Mouse (Mus musculus): ENCODE data around the gene Vps45.
A peak's percentile ranks its signal among the peaks of the same experiment; 100 is the strongest.

The Vps45 gene

DNA sequence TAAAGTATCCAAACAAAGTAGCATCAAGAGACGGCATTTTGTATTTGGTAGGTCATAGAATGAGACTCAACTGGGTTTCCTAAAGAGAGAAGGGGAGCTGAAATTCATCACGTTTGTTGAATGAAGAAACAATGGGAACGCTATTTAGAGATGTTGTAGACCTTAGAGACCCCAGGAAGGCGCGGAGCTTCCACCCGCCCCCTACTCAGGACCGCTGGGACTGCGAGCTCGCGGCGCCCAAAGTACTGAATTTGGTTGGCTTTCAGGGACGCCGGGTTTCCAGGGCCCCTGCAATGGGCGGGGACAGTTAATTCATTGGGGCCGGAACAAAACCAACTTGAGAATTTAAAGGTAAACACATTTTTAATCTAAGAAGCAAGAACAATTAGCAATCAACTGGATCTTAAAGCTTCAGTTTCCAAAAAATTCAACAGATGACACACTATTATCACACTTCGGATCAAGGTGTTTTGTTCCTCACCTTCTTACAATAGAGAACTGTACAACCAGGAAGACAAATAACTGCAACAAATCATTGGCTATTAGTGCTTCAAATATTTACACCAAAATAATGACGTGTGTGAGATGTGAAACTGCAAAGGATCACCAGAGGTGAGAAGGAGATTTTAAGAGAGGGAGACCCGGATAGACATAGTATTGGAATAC is at the start of gene Vps45:
Vps45 (minus strand) TSS at position 236 of the 666 bp plus-strand sequence.
- DNase-seq (ENCODE audit: extremely low spot score, low spot score), result peak; percentile 67

DNA sequence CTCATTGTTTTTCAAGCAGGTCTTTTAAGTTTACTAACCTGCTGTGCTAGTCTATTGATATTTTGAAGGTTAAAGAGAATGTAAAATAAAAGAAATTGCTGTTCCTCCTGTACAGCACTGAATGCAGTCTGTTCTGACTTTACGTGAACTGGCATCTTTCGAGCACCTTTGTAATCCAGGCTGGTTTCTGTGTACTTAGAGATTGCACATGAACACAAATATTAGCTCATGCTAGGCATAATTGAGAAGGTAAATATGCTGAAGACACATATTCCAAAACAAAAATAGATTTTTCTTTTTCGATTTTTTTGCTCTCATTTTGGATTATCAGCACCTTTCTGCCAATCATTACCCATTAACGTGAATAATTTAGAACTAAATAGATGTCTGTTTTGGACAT is 47.9 kb upstream of the Vps45 start:
- no peak for DNase-seq (ENCODE audit: extremely low spot score, low spot score)

GRCm38 (mm10) chr3:96105232-96105747 is 47.0 kb upstream of the Vps45 start:
- DNase-seq (ENCODE audit: extremely low spot score, low spot score), result peak; percentile 20

DNA sequence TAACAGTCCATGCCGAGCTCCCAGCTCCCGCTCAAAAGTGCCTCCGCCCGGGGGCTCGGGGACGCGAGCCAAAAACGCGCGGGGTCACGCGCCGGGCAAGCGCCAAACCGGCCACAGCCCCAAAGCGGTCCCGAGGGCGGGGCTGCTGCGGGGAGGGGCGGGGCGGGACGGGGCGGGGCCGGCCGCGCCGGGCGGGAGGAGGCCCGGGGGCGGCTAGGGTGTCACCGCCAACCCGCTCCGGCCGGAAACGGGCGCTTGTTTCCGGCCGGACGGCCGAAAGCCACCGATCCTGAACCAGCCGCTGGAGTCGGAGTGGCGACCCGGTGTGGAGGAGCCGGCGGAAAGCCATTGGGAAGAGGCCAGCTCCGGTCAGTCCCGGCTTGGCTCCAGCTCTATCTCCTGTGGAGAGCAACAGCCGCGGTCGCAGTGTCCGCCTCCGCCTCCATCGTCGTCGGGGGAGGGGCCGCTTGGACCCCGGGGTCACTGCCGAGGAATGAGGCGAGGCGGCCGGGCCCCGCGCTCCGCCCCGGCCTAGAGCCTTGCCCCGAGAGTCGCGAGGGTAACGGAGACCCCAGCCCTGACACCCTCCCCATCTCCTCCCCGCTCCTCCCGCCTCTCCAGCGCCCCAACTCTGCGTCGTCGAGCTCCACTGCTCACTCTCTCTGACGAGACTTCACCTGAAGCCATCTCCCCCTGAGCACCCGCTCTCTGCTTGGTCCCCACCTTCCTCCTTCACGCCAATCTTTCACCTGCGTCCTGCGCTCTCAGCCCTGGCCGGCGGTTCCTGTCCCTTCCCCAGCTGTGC is 46.2 kb upstream of the Vps45 start, which contains the start of gene Otud7b:
Otud7b (plus strand) TSS at position 267 of the 805 bp plus-strand sequence.
- DNase-seq (ENCODE audit: extremely low spot score, low spot score), result peak; percentile 87

DNA sequence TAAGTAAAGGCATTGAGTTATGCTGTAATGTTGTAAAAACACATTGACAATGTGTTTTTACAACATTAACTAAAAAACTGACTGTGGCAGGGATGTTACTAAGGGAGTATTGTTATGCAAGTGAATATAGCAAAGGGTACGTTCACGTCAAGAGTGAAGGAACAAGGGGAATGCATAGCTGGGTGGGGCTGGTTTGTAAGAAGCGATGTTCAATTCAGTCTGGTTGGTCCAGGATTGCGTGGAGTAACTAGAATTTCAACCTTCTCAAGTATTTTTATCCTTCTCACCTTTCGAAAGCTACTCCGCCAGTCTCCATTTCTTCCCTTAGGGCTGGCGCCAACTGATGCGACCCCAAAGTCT is 45.6 kb upstream of the Vps45 start:
- no peak for DNase-seq (ENCODE audit: extremely low spot score, low spot score)

DNA sequence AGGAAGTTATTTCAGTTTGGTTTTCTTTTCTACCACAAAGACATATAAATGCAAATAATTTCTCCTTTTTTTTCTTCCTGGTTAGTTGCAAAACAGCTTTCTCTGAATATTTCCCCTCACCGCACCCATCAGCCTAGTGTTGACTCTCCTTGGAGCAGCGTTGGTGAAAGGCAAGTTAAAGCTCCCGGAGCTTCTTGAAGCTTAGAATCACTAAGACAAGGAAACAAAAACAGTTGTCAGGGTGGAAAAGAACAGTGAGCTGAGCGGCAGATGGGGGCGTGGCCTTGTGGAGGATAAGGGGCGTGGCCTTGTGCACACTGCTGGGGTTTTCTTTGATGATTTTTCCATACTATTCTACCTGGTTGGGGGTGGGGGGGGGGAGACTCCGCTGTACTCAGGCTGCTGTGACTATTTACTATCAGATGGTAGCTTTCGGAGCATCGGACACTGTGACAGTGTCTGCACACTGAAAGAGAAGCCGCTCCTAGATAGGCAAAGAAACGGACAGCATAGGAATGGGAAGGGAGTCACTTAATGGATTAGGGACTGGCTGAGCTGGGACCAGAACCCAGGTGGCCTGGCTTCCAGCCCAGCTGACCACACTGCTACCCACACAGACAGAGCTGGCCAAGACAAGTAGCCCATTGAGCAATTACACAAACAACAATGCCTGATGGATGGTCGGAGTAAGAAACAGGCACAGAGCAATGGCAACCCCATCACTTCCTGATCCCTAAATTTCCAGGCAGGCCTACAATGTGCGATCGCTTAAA is 44.0 kb upstream of the Vps45 start:
- peak; percentile 54 for DNase-seq (ENCODE audit: extremely low spot score, low spot score)

GRCm38 (mm10) chr3:96098616-96099267 is 40.5 kb upstream of the Vps45 start:
- DNase-seq (ENCODE audit: extremely low spot score, low spot score), result no peak

DNA sequence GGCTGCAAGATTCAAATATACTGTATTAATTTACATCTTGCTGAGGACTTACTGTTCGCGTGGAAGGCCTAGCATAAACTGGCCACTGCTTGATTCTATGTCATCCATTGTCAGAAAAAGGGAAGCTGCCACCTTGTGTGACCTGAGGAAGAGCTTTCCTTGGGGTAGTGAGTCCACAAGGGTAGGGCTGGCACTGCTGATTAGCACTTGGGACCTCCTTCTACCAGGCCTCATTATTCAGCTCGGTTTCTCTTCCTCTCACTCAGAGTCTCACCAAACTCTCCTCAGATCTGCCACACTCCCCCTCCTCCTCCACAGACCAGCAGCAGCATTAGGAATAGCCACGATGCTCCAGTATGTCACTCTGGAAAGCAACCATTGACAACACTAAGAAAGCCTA is 39.9 kb upstream of the Vps45 start:
- DNase-seq (ENCODE audit: extremely low spot score, low spot score), result no peak

DNA sequence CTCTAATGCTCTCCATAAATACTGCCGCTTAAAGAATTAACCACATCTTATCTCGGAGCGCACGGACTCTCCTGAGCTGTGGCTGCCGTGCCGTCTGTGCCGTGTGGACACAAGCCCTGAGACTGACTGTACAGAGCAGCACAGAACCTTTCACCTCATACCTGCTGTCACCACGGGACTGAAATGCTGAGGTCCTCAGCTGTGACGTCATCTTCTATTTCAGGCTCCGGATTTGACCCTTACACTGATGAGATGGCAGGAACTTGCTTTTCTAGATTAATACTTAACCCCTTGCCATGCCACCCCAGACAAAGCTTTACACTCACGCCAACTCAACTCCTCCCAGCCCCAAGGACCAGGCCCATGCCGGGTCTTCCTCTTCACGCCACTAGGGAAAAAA is 35.9 kb upstream of the Vps45 start:
- DNase-seq (ENCODE audit: extremely low spot score, low spot score), result no peak

DNA sequence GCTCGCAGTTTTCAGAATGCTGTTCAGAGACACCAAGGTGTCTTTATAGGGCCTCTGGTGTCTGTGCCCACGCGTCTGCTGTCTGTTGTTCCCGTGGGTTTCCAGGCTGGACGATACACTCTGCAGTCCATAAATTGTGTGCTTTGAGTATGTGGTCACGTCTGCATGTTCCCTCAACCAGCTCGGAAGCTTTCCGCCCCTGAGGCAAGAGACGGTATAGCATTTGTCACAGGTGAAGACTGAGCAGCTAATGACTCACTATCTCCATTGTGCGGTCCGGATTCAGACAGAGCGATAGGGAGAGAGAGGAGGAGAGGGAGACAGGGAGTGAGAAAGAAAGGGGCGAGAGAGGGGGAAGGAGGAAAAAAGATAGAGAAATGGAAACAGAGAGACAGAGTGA is 35.2 kb upstream of the Vps45 start:
- no peak for DNase-seq (ENCODE audit: extremely low spot score, low spot score)

DNA sequence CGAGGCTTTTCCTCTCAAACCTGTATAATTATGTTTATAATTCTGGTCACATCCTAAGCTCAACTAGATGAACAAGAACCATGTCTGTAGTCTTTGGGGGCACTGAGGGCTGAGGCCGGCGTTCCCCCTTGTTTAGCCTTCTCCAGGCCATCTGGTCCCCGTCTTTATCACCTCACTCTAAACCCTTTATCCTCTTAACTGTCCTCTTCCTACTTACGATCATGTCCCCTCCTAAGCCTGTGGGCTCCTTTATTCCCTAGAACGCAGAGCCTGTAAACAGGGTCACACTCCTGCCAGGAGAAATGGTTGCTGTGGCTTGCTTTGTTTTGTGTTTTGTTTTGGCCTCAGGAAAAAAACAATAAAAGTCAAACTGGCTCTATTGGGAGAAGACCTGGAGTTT is 33.7 kb upstream of the Vps45 start:
- DNase-seq (ENCODE audit: extremely low spot score, low spot score), result no peak

GRCm38 (mm10) chr3:96091146-96091545 is 32.9 kb upstream of the Vps45 start:
- DNase-seq (ENCODE audit: extremely low spot score, low spot score), result no peak

DNA sequence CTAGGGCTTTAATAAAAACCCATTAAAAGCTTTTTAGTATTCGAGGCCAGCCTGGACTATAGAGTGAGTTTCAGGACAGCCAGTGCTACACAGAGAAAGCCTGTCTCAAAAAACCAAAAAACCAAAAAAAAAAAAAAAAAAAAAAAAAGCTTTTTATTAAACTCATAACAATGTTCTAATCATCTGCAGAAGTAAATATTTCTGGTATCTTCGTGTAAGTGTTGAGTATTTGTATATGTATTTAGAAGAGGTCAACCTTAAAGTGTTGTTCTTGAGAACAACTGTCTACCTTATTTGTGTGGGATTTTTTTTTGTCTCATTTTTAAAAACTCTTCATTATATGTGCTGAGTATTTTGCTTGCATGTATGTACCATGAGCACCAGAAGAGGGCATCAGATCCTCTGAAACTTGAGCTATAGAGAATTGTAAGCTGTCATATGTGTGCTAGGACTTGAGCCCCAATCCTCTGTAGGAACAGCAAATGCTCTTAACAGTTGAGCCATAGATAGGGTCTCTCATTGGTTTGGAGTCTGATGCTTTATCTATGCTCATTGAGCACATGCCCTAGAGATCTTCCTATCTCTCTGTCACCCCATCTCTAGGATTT is 31.7 kb upstream of the Vps45 start:
- no peak for DNase-seq (ENCODE audit: extremely low spot score, low spot score)

GRCm38 (mm10) chr3:96087801-96088200 is 29.5 kb upstream of the Vps45 start:
- no peak for DNase-seq (ENCODE audit: extremely low spot score, low spot score)

GRCm38 (mm10) chr3:96087219-96087618 is 29.0 kb upstream of the Vps45 start:
- DNase-seq (ENCODE audit: extremely low spot score, low spot score), result no peak

GRCm38 (mm10) chr3:96084146-96084755 is 26.0 kb upstream of the Vps45 start:
- DNase-seq (ENCODE audit: extremely low spot score, low spot score), result no peak

GRCm38 (mm10) chr3:96082714-96083508 is 24.6 kb upstream of the Vps45 start:
- DNase-seq (ENCODE audit: extremely low spot score, low spot score), result no peak

DNA sequence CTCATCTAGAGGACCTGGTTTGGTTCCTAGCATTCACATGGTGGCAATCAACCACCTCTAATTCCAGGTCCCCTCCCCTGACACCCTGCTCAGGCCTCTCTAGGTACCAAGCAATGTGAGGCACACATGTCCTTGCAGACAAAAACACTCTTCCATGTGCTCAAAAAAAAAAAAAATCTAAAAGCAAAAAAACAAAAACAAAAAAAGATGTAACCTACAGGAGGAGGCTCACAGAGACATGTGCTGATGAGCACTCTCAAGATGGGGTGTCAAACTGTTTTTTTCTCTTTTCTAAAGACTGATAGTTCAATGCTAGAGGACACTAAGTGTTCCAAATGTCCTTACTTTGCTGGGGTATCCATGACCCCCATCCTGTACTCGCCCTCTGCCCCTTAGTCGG is 23.8 kb upstream of the Vps45 start:
- DNase-seq (ENCODE audit: extremely low spot score, low spot score), result no peak

GRCm38 (mm10) chr3:96081650-96082049 is 23.4 kb upstream of the Vps45 start:
- no peak for DNase-seq (ENCODE audit: extremely low spot score, low spot score)

GRCm38 (mm10) chr3:96081006-96081405 is 22.7 kb upstream of the Vps45 start:
- no peak for DNase-seq (ENCODE audit: extremely low spot score, low spot score)

Measured in neural tube, embryonic 10.5 days (tissue).